Mouse (Mus musculus) limb, embryonic 12.5 days (tissue): ENCODE results near the gene Srsf1. TPM values are rescaled to one million over a fixed set of nuclear protein-coding genes. Genes with fewer than 3 reads are reported as not detected.

Source experiments
- ATAC-seq: fragments of 200-750 bp; cut with Nextera tagmentation; 2 replicates; pipeline ENCODE4 v1.8.0; 2017; ENCODE audit warnings: low read depth, moderate TSS enrichment; ENCODE audit not compliant: insufficient number of reproducible peaks, insufficient read depth, low FRiP score, low TSS enrichment
- H3K27ac ChIP-seq: fragments of 300-500 bp; sonication (generic); 2 replicates; pipeline ENCODE4 v1.5.1; 2016; ENCODE audit warnings: mild to moderate bottlenecking, moderate library complexity
- H3K27me3 ChIP-seq: fragments of 300-500 bp; sonication (generic); 2 replicates; pipeline ENCODE4 v1.6.1; 2016; ENCODE audit warnings: mild to moderate bottlenecking, moderate library complexity
- H3K36me3 ChIP-seq: fragments of 300-500 bp; sonication (generic); 2 replicates; pipeline ENCODE4 v1.6.1; 2016; ENCODE audit warnings: mild to moderate bottlenecking, moderate library complexity
- H3K4me1 ChIP-seq: fragments of 300-500 bp; sonication (generic); replicated peaks from 2 replicates; pipeline ENCODE4 v1.6.1; 2016
- H3K4me2 ChIP-seq: fragments of 300-500 bp; sonication (generic); 2 replicates; pipeline ENCODE4 v1.6.1; 2016; ENCODE audit warnings: mild to moderate bottlenecking, moderate library complexity
- H3K4me3 ChIP-seq: fragments of 300-500 bp; sonication (generic); replicated peaks from 2 replicates; pipeline ENCODE4 v1.5.1; 2016; ENCODE audit warnings: mild to moderate bottlenecking
- H3K9ac ChIP-seq: fragments of 300-500 bp; sonication (generic); replicated peaks from 2 replicates; pipeline ENCODE4 v1.6.1; 2016; ENCODE audit warnings: mild to moderate bottlenecking, moderate library complexity
- H3K9me3 ChIP-seq: fragments of 300-500 bp; sonication (generic); 2 replicates; pipeline ENCODE4 v1.6.1; 2016; ENCODE audit warnings: mild to moderate bottlenecking, moderate library complexity
- WGBS: fragments of 180-500 bp; shearing (Covaris S2); methylation state at CpG from one replicate; pipeline ENCODE4 v1.1.7; 2016; 5-methylcytosine and 5-hydroxymethylcytosine counted together
- polyA plus RNA-seq: library from polyadenylated mRNA; unstranded; fragments of >200 nt; fragmentation: Nextera tagmentation; extraction: Ambion mirVana; gene quantifications from 2 replicates; pipeline ENCODE4 v1.2.1, GENCODE M21; 2016

Srsf1 gene
- polyA plus RNA-seq, 1 experiment from 2014 or later: 505 TPM

DNA sequence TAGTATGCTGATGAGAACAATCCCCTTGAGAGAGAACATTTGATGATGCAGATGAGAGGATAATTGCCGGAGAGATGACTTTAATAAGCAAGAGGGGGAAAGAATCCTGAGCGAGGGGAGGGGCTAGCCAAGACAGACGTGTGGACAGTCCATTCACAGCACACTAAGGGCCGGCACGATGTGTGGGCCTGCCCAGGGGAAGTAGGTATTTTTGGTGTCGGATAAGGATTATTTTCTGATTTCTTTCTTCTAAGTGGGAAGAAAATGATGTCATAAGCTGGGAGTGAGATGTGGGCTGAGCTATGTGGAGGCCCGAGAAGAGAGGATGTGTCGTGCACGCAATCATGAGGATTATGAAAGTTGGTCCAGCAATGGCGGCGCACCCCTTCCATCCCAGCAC lies 32.0 kb upstream of the Srsf1 start:
- no peaks in the 10 kb centered on the region for H3K36me3 ChIP-seq
- peaks cover 1% of the 10 kb centered on the region for H3K4me1 ChIP-seq
- no peak for ATAC-seq
- H3K4me2 ChIP-seq: no peak overlapping the region
- H3K9ac ChIP-seq: no peak overlapping the region
- H3K27me3 ChIP-seq: peaks cover 7% of the 10 kb centered on the region; the same call in 1 of the 2 replicates
- no peak overlapping the region for H3K27ac ChIP-seq
- 90% methylated on average over 11 of the region's 11 CpGs for WGBS
- H3K4me3 ChIP-seq: no peak overlapping the region
- no peaks in the 10 kb centered on the region for H3K9me3 ChIP-seq

DNA sequence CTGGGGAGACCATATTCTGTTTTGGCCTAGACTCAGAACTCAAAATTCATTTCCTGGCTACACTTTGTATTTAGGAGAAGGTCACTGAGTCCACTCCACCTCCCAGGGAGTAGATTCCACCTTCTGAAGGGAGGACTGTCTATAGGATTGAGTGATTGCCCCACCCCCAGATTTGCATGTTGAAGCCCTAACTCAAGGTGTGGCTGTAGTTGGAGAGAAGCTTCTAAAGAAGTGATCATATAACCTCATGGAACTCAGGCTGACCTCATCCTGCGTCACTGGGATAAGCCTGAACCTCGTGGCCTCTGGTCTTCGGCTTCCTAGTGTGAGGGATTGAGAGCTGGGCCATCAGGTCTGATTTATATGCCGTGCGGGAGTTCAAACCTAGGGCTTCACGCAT lies 31.4 kb upstream of the Srsf1 start:
- Histone ChIP-seq H3K9ac (no peak overlapping the region), H3K9me3 (no peaks in the 10 kb centered on the region), H3K27me3 (peaks cover 5% of the 10 kb centered on the region; the same call in 1 of the 2 replicates), H3K27ac (no peak overlapping the region), H3K4me1 (no peaks in the 10 kb centered on the region), H3K4me3 (no peak overlapping the region), H3K4me2 (no peak overlapping the region), H3K36me3 (no peaks in the 10 kb centered on the region)
- ATAC-seq: no peak
- WGBS: 74% methylated on average over 6 of the region's 6 CpGs

DNA sequence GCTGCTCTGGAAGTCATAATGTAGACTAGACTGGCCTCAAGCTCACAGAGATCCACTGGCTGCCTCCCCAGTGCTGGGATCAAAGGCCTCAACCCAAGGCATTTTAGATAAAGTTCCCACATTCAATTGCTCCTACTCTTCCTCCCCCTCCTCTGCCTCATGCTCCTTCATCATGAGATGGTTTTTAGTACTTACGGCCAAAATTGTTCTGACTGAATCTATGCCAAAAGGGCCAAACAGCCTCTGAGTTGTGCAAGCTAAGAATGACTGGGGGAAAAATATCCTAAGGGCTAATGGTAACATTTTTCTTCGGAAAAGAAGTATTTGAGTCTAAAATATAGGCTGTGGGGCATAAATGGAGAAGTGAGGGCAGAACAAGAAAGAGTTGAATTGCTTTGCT lies 23.2 kb upstream of the Srsf1 start:
- H3K4me3 ChIP-seq: no peak overlapping the region
- no peaks in the 10 kb centered on the region for H3K9me3 ChIP-seq
- H3K4me2 ChIP-seq: no peak overlapping the region
- H3K27me3 ChIP-seq: no peaks in the 10 kb centered on the region
- no peak overlapping the region for H3K27ac ChIP-seq
- H3K9ac ChIP-seq: no peak overlapping the region
- H3K36me3 ChIP-seq: no peaks in the 10 kb centered on the region
- no peaks in the 10 kb centered on the region for H3K4me1 ChIP-seq
- no peak for ATAC-seq
- WGBS: 87% methylated on average over 2 of the region's 2 CpGs

GRCm38 (mm10) chr11:88027391-88028035 lies 19.7 kb upstream of the Srsf1 start:
- H3K4me2 ChIP-seq: no peak overlapping the region
- no peaks in the 10 kb centered on the region; the same call in 1 of the 2 replicates for H3K27me3 ChIP-seq
- no peak overlapping the region for H3K27ac ChIP-seq
- H3K9me3 ChIP-seq: no peaks in the 10 kb centered on the region
- no peaks in the 10 kb centered on the region for H3K4me1 ChIP-seq
- H3K9ac ChIP-seq: no peak overlapping the region
- H3K36me3 ChIP-seq: no peaks in the 10 kb centered on the region
- H3K4me3 ChIP-seq: no peak overlapping the region
- WGBS: 78% methylated on average over 9 of the region's 9 CpGs
- ATAC-seq: no peak

DNA sequence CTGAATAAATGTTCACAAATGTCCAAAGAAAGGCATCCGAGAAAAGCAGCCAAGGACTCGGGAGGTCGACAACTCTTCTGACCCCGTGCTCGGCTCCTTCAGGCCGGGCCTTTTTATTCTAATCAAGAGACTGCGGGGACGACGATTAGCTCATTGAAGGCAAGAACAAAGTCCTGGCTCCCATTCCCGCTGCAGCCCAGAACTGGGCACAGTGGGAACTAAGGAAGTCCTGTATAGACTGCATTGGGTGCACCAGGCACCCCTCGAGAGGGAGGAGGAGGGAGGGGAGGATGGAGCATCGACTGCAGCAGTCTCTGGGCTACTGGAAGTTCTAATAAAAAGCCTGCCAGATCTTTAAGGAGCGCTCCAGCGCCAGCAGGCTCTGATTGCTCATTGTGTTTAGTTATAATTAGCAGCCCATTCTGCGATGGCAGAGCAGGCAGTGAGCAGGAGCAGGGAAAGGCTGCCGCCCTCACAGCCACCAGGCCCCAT lies 18.9 kb upstream of the Srsf1 start:
- H3K4me2 ChIP-seq: no peak overlapping the region
- ATAC-seq: no peak
- no peaks in the 10 kb centered on the region for H3K4me1 ChIP-seq
- WGBS: 17% methylated on average over 16 of the region's 16 CpGs
- no peak overlapping the region for H3K27ac ChIP-seq
- H3K9me3 ChIP-seq: no peaks in the 10 kb centered on the region
- no peaks in the 10 kb centered on the region; the same call in 1 of the 2 replicates for H3K27me3 ChIP-seq
- H3K36me3 ChIP-seq: no peaks in the 10 kb centered on the region
- H3K4me3 ChIP-seq: no peak overlapping the region
- H3K9ac ChIP-seq: no peak overlapping the region

DNA sequence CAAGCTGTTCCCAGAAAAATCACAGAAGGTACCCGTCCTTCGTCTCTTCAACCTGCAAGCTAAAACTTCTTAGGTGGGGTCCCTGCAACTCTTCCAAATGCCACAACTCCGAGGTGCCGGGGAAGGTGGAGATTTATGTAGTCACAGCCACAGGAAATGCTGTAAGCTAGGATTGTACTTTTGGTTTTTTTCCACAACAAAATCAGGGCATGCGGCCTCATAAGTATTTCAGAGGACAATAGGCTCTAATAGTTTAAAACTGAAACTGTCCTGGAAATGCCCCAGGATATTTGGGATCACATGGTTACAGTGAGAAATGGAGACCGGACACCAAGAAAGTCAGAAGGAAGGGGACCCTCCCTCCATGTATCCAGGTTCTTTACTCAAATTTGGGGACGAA lies 17.0 kb upstream of the Srsf1 start:
- Histone ChIP-seq H3K9me3 (no peaks in the 10 kb centered on the region), H3K4me2 (no peak overlapping the region), H3K4me1 (no peaks in the 10 kb centered on the region), H3K4me3 (no peak overlapping the region), H3K9ac (no peak overlapping the region), H3K27ac (no peak overlapping the region), H3K27me3 (no peaks in the 10 kb centered on the region; the same call in 1 of the 2 replicates), H3K36me3 (no peaks in the 10 kb centered on the region)
- 85% methylated on average over 7 of the region's 7 CpGs for WGBS
- no peak for ATAC-seq

DNA sequence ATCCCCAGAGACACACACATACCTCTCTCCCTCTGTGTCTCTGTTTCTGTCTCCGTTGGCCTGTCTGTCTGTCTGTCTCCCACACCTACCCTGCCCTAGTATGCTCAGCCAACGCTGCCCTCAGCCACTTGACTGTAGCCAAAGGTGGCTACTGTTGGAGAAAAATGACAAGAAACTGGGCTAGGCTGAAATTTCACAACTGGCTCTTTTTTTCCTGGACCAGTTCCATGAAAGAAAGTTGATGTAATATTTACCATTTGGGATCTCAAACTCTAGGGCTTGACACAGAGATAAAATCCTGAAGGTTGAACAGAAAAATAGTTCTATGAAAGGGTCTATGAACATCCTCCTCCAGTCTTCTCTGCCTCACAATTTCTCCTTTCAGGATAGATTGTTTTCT lies 16.3 kb upstream of the Srsf1 start:
- no peaks in the 10 kb centered on the region for H3K9me3 ChIP-seq
- H3K4me1 ChIP-seq: no peaks in the 10 kb centered on the region
- WGBS: 80% methylated on average over 2 of the region's 2 CpGs

GRCm38 (mm10) chr11:88031753-88032152 lies 15.4 kb upstream of the Srsf1 start:
- no peak for ATAC-seq
- no peak overlapping the region for H3K9ac ChIP-seq
- H3K36me3 ChIP-seq: no peaks in the 10 kb centered on the region
- H3K9me3 ChIP-seq: no peaks in the 10 kb centered on the region
- no peak overlapping the region for H3K27ac ChIP-seq
- no peak overlapping the region for H3K4me2 ChIP-seq
- no peaks in the 10 kb centered on the region for H3K4me1 ChIP-seq
- no peak overlapping the region for H3K4me3 ChIP-seq
- 76% methylated on average over 5 of the region's 5 CpGs for WGBS
- no peaks in the 10 kb centered on the region; the same call in 1 of the 2 replicates for H3K27me3 ChIP-seq

More for the DNA sequence above, 16.3 kb upstream of the Srsf1 start:
- ATAC-seq: no peak
- H3K36me3 ChIP-seq: no peaks in the 10 kb centered on the region
- H3K4me2 ChIP-seq: no peak overlapping the region
- H3K4me3 ChIP-seq: no peak overlapping the region
- H3K27me3 ChIP-seq: no peaks in the 10 kb centered on the region; the same call in 1 of the 2 replicates
- no peak overlapping the region for H3K9ac ChIP-seq
- no peak overlapping the region for H3K27ac ChIP-seq

DNA sequence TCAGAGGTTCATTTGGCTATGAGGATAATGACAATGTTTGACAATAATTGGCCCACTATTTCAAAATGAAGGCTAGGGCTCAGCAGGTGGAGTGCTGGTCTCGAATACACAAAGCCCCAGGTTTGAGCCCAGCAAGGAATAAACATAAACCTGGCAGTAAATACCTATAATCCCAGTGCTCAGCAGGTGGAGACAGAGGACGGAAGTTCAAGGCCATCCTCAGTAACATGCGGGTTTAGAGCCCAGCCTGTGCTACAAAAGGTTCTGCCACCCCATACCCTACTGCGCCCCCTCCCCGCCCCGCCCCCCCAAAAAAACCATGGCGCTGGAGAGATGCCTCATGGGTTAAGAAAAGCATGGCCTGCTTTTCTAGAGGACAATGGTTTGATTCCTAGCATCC lies 11.2 kb upstream of the Srsf1 start:
- H3K4me1 ChIP-seq: no peaks in the 10 kb centered on the region
- ATAC-seq: no peak
- no peak overlapping the region for H3K4me3 ChIP-seq
- no peak overlapping the region for H3K9ac ChIP-seq
- H3K27me3 ChIP-seq: no peaks in the 10 kb centered on the region; the same call in 1 of the 2 replicates
- 72% methylated on average over 7 of the region's 7 CpGs for WGBS
- no peak overlapping the region for H3K4me2 ChIP-seq
- no peaks in the 10 kb centered on the region for H3K9me3 ChIP-seq
- no peak overlapping the region for H3K27ac ChIP-seq
- H3K36me3 ChIP-seq: no peaks in the 10 kb centered on the region

DNA sequence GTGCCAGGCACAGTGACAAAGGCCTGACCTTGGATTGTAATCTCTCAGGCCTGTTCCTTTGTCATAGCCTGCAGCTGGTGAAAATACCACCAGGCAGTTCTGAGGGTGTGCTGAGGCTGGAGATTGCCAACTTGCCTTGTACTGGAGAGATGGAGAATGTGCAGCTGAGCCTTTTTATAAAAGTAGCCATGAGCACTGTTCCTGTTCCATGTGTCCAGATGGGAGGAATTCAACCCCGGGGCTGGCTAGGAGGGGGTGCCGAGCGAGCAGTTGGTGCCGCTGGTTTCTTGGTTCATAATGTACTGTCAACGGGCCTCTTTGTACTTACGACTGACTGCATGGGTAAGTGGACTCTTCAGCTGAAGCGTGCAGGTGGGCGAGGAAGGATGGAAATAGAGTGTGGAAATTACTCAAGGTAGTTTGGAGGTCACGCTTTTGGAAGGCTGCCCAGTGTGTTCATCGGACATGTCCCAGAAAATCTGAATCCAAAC lies 10.4 kb upstream of the Srsf1 start:
- 85% methylated on average over 10 of the region's 10 CpGs for WGBS
- H3K4me3 ChIP-seq: no peak overlapping the region
- H3K36me3 ChIP-seq: no peaks in the 10 kb centered on the region
- H3K27ac ChIP-seq: no peak overlapping the region
- ATAC-seq: no peak
- H3K9ac ChIP-seq: no peak overlapping the region
- no peaks in the 10 kb centered on the region for H3K4me1 ChIP-seq
- H3K9me3 ChIP-seq: no peaks in the 10 kb centered on the region
- H3K27me3 ChIP-seq: no peaks in the 10 kb centered on the region
- H3K4me2 ChIP-seq: no peak overlapping the region

GRCm38 (mm10) chr11:88037386-88037785 lies 9.8 kb upstream of the Srsf1 start:
- Histone ChIP-seq H3K9me3 (no peaks in the 10 kb centered on the region), H3K4me3 (no peak overlapping the region), H3K4me1 (no peaks in the 10 kb centered on the region), H3K36me3 (peaks cover 3% of the 10 kb centered on the region; the same call in 1 of the 2 replicates), H3K27me3 (no peaks in the 10 kb centered on the region), H3K4me2 (no peak overlapping the region), H3K9ac (no peak overlapping the region), H3K27ac (no peak overlapping the region)
- WGBS: 75% methylated on average over 3 of the region's 3 CpGs
- no peak for ATAC-seq

- WGBS: 100% methylated on average over 1 of the region's 1 CpGs
Observed at GRCm38 (mm10) chr11:88039066-88039465, 8.1 kb upstream of the Srsf1 start.

More at GRCm38 (mm10) chr11:88039066-88039465, 8.1 kb upstream of the Srsf1 start:
- Histone ChIP-seq H3K36me3 (peaks cover 10% of the 10 kb centered on the region; the same call in 1 of the 2 replicates), H3K9ac (no peak overlapping the region), H3K27me3 (no peaks in the 10 kb centered on the region), H3K9me3 (no peaks in the 10 kb centered on the region), H3K4me3 (no peak overlapping the region), H3K4me1 (no peaks in the 10 kb centered on the region), H3K4me2 (no peak overlapping the region), H3K27ac (no peak overlapping the region)
- ATAC-seq: no peak
